Mouse (Mus musculus) urinary bladder, postnatal 0 days (tissue): Measurements from ENCODE around the gene Olfr603. TPM values are rescaled to one million over a fixed set of nuclear protein-coding genes. Genes with fewer than 3 reads are reported as not detected.

Experiments used
- microRNA-seq: library from miRNA; unstranded; fragments of <30 nt; microRNA quantifications from one replicate; pipeline ENCODE4, GENCODE M21; 2016
- polyA plus RNA-seq: library from polyadenylated mRNA; unstranded; fragments of >200 nt; fragmentation: Nextera tagmentation; extraction: Ambion mirVana; gene quantifications from 2 replicates; pipeline ENCODE4 v1.2.1, GENCODE M21; 2015

Gene Olfr603
- polyA plus RNA-seq, result not detected in 2 replicates

GRCm38 (mm10) chr7:103386077-103386476 lies at the start of gene Olfr603:
Gene Olfr603, minus strand, starts transcription at chr7:103386177.

GRCm38 (mm10) chr7:103414772-103415171 lies 28.8 kb upstream of the Olfr603 start, which contains the start of gene Usp17lc:
Gene Usp17lc, plus strand, starts transcription at chr7:103415072.

GRCm38 (mm10) chr7:103362555-103362954 lies 23.4 kb downstream of the Olfr603 start, which contains the start of gene Olfr601:
Gene Olfr601, minus strand, starts transcription at chr7:103362655.

GRCm38 (mm10) chr7:103349569-103349968 lies 36.4 kb downstream of the Olfr603 start, which contains the start of gene Olfr600:
Gene Olfr600, minus strand, starts transcription at chr7:103349669.

GRCm38 (mm10) chr7:103335617-103336016 lies 50.4 kb downstream of the Olfr603 start, which contains the start of gene Olfr599:
Gene Olfr599, plus strand, starts transcription at chr7:103335917.

Small RNA genes lying within 50 kb of the gene (microRNA-seq; reads per million reads assigned to microRNA genes)
- not detected for gene Gm25774

Other genes with a start within 250 kb of the Olfr603 start
- not detected in 2 replicates for gene Olfr588-ps1, start 245.3 kb downstream of the Olfr603 start, polyA plus RNA-seq
- gene Olfr589, start 229.8 kb downstream of the Olfr603 start, polyA plus RNA-seq, result not detected in 2 replicates
- not detected in 2 replicates for gene Olfr591, start 207.8 kb downstream of the Olfr603 start, polyA plus RNA-seq
- gene Olfr592, start 201.4 kb downstream of the Olfr603 start, polyA plus RNA-seq, result not detected in 2 replicates
- not detected in 2 replicates for gene Olfr593, start 174.3 kb downstream of the Olfr603 start, polyA plus RNA-seq
- not detected in 2 replicates for gene Olfr594, start 169.2 kb downstream of the Olfr603 start, polyA plus RNA-seq
- gene Usp17ld, start 133.7 kb downstream of the Olfr603 start, polyA plus RNA-seq, result not detected in 2 replicates
- not detected in 2 replicates for gene Olfr596, start 80.5 kb downstream of the Olfr603 start, polyA plus RNA-seq
- gene Olfr597, start 69.9 kb downstream of the Olfr603 start, polyA plus RNA-seq, result not detected in 2 replicates
- gene Olfr598, start 62.6 kb downstream of the Olfr603 start, polyA plus RNA-seq, result not detected in 2 replicates
- gene Olfr599, start 50.3 kb downstream of the Olfr603 start, polyA plus RNA-seq, result not detected in 2 replicates
- gene Olfr600, start 36.5 kb downstream of the Olfr603 start, polyA plus RNA-seq, result not detected in 2 replicates
- not detected in 2 replicates for gene Olfr601, start 23.5 kb downstream of the Olfr603 start, polyA plus RNA-seq
- not detected in 2 replicates for gene Usp17lc, start 28.9 kb upstream of the Olfr603 start, polyA plus RNA-seq
- not detected in 2 replicates for gene Olfr605, start 59.3 kb upstream of the Olfr603 start, polyA plus RNA-seq
- not detected in 2 replicates for gene Olfr606, start 62.9 kb upstream of the Olfr603 start, polyA plus RNA-seq
- not detected in 2 replicates for gene Olfr607, start 78.0 kb upstream of the Olfr603 start, polyA plus RNA-seq
- not detected in 2 replicates for gene Olfr608, start 83.7 kb upstream of the Olfr603 start, polyA plus RNA-seq
- not detected in 2 replicates for gene Olfr609, start 111.9 kb upstream of the Olfr603 start, polyA plus RNA-seq
- not detected in 2 replicates for gene Olfr610, start 125.9 kb upstream of the Olfr603 start, polyA plus RNA-seq
- gene Olfr611, start 134.7 kb upstream of the Olfr603 start, polyA plus RNA-seq, result not detected in 2 replicates
- not detected in 2 replicates for gene Olfr612, start 156.5 kb upstream of the Olfr603 start, polyA plus RNA-seq
- not detected in 2 replicates for gene Olfr613, start 161.9 kb upstream of the Olfr603 start, polyA plus RNA-seq
- gene Olfr615, start 169.9 kb upstream of the Olfr603 start, polyA plus RNA-seq, result not detected in 2 replicates
- gene Olfr616, start 183.0 kb upstream of the Olfr603 start, polyA plus RNA-seq, result not detected in 2 replicates
- gene Olfr617, start 186.9 kb upstream of the Olfr603 start, polyA plus RNA-seq, result not detected in 2 replicates
- not detected in 2 replicates for gene Olfr618, start 203.9 kb upstream of the Olfr603 start, polyA plus RNA-seq
- not detected in 2 replicates for gene Olfr619, start 214.4 kb upstream of the Olfr603 start, polyA plus RNA-seq
- not detected in 2 replicates for gene Olfr620, start 226.4 kb upstream of the Olfr603 start, polyA plus RNA-seq